Mouse (Mus musculus) megakaryocyte-erythroid progenitor cell, adult 5 weeks (primary cell): ENCODE results near the gene 2410004P03Rik. TPM values are rescaled to one million over a fixed set of nuclear protein-coding genes. Genes with fewer than 3 reads are reported as not detected.

Source experiments
- polyA plus RNA-seq: library from polyadenylated mRNA; stranded (reverse); fragments of >175 nt; gene quantifications from 2 replicates; pipeline ENCODE4 v1.2.3, GENCODE M21; 2012

The 2410004P03Rik gene
- 1.5 and 1.6 TPM in 2 replicates for polyA plus RNA-seq

GRCm38 (mm10) chr12:17011100-17011870 lies at the start of gene 2410004P03Rik:
TSS of gene 2410004P03Rik (minus strand) at chr12:17011727.

DNA sequence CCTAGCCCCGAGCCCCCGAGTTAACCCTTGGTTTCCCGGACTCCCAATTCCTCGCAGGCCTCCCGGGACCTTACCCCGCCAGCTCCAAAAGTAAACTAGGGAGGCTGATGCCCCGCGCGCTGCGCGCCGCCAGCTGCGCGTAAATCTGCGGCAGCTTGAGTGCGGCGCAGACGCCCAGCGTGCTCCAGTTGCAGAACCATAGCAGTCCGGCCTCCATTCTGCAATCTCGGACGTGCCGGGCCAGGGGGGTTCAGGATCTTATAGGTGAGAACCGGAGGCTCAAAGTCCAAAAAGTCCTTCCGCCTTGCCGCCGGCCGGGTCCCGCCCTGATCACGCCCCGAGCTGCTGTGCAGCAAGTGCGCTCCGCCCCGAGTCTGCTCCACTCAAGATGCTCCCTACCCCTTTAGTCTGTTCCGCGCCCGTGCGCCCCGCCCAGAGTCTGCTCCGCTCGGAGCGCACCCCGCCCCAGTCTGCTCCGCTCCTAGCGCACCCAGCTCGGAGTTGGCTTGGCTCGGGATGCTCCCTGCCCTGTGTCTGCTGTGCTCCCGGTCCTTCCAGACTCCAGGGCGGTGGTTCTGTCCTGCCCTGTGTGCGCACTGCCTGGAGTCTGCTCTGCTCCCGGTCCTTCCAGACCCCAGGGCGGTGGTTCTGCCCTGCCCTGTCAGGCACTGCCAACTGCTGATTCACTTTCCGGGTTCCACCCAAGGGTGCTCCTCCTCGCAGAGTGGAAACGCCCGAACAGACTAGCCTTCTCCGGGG lies 11.6 kb downstream of the 2410004P03Rik start, which contains the start of gene Pqlc3:
Gene Pqlc3 (minus strand): TSS at position 670 of the 759 bp plus-strand sequence.

Other genes with a start within 250 kb of the 2410004P03Rik start
- 0.02 and 0.09 TPM in 2 replicates for gene Greb1, start 210.8 kb downstream of the 2410004P03Rik start, polyA plus RNA-seq
- 12.8 and 13.6 TPM in 2 replicates for gene E2f6, start 200.8 kb downstream of the 2410004P03Rik start, polyA plus RNA-seq
- gene Rock2, start 116.8 kb downstream of the 2410004P03Rik start, polyA plus RNA-seq, result 2.0 and 3.0 TPM in 2 replicates
- gene Pqlc3, start 11.3 kb downstream of the 2410004P03Rik start, polyA plus RNA-seq, result 21.3 and 27.8 TPM in 2 replicates
- 0.05 TPM in 1 of 2 replicates, not detected in the other for gene Kcnf1, start 165.2 kb upstream of the 2410004P03Rik start, polyA plus RNA-seq